Mouse (Mus musculus): ENCODE data around the gene Ablim1. TPM values are rescaled to one million over a fixed set of nuclear protein-coding genes. Genes with fewer than 3 reads are reported as not detected.

Ablim1 gene
- total RNA-seq, 2 experiments from 2014 or later: 42.8 to 52.0 TPM

DNA sequence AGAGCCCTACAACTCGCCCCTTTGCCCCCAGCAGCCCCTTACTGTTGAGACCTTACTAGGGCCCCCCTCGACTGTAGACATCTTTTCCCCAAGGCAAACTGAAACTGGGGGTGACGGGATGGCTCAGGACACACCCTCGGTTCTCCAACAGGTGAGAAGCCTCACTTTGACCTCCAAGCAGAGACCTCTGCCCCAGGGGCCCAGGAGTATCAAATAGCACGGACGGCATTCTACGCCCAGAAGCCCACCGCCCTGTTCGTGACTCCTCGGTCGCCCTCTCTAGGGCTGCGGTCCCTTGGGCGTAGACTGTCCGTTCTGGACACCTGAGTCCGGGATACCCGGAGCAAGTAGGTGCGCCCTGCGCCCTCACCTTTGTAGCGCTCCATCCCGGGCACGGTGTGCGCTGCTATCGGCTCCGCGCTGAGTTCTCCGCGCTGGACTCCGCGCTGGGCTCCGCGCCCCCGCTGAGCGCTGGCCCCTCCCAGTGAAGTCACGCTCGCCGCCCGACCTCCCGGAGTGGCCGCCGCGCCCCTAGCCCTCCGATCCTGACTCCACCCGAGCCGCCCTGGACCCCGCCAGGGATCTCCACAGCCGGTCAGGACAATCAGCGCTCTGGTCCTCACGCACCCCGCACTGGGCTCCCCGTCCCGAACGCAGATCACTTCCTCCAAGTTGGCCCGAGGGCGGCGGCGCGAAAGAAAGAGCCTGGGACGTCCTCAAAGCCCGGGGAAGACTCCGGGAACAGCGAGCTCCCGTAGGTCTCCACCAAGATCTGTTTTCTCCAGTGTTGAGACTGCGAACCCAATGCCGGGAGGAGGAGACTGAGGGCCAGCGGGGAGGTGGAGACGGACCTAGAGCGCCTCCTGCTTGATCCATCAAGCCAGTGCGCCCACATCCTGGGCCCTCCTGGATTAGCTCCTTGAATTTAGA is 306.7 kb downstream of the Ablim1 start, which contains the start of gene Afap1l2:
Afap1l2 (minus strand) TSS at position 448 of the 930 bp plus-strand sequence.
- DNase-seq: peak; percentile 68

DNA sequence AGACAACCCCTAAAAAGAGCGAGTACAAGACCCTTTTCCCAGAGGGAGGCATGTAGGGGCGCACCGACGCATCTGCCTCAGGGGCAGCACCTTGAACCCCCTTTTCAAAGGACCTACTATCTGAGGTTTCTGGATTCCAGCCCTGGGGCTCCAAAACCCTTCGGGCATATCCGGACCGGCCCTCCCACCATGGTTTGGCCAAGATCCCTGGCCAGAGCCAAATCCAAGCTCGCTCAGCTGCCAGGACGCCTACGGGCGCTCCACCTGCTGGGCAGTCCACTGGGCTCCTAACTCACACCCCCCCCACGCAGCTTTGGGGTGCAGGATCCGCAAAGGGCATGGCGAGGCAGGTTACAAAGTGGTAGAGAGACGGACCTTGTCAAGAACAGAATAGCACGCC is 307.4 kb downstream of the Ablim1 start:
- DNase-seq: peak; percentile 64

DNA sequence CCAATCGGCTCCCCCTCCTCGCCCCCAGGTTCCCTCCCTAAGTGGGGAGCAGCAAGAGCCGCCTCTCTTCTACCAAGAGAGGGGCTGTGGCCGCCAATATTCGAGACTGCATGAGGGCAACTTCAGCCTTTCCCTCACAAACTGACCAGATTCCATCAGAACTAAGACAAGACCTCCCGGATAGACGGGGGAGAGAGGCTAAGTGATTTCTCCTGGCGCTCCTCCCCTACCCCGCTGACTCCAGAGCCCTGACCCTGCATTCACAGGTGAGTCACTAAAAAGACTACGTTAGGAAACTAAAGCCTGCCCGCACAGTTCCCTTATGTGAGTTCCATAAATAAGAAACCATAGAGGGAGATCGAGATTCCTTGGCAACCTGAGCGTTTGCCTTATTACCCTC is 307.9 kb downstream of the Ablim1 start:
- DNase-seq: no peak

DNA sequence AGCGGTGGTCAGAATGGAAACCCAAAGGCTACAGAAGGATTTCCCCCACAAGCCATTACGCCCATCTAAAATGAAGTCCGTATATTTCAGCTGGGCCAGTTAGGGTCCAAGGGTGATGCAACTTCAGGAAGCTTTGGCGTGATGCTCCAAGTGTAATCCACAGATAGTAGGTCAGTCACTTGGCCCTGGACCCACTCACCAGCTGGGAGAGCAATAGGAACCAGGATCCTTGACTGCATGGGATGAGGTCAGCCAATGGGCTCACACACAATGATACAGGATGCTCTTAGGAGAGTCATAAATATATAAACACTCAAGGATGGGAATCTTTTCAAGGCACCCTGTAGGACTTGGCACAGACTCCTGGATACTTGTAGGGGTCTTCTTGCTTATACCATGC is 309.7 kb downstream of the Ablim1 start:
- peak; percentile 51 for DNase-seq

DNA sequence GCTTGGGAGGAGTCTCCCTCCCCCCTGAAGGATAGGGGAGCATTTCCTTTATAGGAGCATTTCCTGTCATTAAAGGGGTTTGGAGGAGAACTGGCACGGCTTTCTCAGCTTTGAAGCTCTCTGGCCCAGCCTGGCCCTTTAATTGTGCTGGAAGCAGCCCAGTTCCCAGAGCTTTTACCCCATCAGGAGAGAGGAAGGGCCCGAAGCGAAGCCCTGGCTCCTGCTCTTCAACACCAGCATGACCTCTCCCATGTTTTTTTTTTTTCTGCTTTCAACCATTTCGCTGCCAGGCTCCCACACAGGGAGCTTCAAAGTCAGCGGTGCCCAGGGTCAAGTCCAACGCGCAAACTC is 311.3 kb downstream of the Ablim1 start:
- DNase-seq: no peak

DNA sequence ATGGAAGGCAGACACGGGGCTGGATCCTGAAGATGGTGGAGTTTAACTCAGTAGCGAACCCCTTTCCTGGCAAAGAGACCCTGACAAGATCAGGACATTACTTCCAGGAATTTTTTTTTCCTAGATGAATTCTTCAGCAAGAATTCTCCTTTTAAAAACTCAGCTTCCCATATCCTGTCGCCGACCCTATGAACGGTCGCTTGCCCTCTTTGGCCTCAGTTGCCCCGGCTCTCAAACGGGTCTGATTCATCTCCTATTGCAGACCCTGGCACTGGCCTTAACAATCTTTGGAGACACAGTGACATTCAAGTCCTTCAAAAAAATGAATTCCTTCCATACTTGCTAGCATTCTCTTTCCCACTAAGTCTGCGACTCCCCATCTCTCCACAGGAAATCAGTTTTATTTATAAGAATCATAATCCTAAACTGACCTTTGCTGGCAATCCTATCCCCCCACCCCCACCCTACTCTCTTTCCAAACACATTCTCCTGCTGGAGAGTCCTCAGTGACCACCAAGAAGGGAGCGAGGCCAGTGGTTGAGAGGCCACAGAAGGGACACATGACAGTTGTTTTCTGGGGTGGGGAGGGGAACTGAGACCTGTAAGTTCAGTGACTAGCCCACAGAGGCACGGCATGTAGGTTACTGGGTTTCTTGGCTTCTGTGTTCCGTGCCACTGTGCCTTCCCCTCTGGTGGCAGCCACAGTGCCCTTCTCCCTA is 311.8 kb downstream of the Ablim1 start:
- no peak for DNase-seq

DNA sequence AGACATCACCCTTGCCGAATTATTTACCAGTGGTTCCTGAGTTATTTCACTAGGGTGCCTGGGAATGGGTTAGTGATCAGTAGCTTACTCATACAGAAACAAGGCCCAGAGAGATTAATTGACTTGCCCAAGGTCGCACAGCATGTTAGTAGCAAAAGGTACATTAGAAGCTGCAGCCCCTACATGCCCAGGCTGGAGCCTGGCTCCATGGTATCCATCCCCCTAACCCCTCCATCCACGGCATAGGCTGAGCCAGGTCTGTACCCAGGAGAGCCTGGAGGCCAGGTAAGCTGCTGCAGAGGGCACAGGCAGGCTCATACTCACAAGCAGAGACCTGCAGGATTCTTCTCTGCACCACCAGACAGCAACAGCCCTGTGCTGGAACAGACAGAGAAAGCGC is 312.8 kb downstream of the Ablim1 start:
- no peak for DNase-seq

DNA sequence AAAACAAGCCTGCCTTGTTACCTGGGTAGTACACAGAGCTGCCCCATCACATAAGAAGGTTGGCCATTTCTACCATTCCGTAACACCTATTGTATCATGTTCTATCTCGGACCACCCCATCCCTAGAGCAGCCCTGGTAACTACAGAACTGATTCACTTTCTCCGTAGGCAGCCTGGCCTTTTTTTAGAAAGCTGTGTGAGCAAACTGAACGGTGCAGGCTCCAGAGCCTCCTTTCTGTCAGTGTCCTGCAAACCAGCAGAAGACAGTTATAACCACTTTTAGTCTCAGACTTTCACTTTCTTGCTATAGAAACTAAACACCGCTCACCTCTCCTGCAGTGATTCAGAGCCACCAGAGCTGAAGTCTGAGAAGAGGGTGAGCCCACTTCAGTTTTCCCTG is 314.1 kb downstream of the Ablim1 start:
- DNase-seq: no peak

DNA sequence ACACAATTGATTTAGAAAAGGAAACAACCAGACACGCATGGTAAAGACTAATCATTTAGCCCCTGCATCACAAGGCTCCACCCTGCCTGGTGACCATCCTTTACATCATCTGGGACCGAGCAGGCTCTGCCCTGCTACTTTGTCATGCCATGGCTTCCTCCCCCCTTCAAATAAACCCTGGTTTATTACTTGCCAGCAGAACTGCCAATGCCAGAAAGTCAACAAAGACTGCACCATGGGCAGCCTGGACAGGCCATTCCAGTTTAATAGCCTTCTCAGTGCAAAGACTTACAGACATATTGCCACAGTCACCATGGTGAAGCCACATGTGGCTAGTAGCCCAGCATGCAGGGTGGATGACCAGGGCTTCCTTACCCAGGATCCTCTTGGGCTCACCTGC is 314.9 kb downstream of the Ablim1 start:
- no peak for DNase-seq

DNA sequence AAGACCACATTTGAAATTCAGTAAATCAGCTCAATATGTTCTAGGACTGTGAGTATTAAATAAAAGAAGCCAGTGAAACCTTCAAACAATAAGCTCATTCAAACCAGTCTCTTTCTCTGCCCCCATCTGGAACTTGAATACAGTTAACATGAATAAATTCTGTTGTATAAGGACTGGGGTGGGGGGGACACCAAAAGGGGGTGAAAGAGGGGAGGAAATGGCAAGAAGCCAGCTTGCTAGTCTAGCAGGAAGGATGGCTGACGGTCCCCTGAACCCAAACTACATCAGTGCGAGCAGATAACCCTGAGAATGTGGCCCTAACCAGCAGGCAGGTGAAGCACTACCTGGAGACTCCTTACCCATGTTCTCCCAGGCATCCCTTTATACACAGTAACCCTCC is 315.8 kb downstream of the Ablim1 start:
- no peak for DNase-seq

DNA sequence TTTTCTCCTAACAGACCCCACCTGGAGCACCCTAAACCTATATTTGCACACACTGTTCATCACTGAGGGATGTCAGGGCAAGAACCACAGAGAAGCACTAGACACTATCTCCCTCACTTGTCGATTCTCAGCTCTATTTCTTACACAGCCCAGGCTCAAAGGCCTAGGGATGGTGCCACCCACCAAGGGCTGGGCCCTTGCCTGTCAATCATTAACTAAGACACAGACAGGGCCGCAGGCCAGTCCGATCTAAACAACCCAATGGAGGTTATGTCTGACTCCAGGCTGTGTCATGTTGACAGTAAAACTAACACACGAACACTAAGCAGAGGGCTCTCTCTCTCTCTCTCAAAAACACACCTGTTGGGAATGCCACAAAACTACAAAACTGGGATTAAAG is 316.4 kb downstream of the Ablim1 start:
- DNase-seq: no peak

DNA sequence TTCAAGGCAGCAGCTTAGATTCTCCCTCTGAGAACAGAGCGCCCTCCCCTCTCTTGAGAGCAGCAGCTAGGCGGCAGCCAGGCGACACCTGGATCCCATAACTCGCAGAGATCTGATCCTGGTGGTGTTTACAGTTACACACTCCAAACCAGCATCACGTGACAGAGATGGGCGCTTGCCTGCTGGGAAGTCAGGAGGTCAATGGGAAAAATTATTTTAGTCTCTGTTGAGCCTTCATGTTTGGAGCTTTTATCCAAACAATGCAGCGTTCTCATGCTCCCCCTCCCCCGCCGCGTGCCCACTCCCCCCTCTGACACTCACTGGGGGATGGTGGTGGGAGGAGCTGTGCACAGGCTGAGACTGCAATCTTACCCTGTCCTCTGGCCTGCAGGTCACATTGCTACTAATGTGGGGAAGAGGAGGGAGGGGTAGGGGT is 317.5 kb downstream of the Ablim1 start:
- no peak for DNase-seq

DNA sequence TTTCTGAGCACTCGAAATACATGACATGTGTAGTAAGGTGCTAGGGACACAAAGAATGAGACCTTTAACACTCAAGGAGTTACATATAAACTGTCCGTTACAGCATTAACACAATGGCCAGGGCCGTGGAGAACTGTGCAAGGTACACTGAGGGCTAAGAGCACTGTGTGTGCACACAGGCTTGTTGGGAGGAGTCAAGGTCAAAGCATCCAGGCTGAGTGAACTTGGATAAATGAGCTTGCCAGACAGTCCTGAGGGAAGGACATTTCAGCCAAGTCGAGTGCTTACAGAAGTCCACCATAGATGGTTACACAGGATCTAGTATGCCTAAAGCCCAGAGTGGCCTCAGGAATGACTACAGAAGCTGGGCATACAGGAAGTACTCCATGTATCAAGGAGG is 319.3 kb downstream of the Ablim1 start:
- no peak for DNase-seq

DNA sequence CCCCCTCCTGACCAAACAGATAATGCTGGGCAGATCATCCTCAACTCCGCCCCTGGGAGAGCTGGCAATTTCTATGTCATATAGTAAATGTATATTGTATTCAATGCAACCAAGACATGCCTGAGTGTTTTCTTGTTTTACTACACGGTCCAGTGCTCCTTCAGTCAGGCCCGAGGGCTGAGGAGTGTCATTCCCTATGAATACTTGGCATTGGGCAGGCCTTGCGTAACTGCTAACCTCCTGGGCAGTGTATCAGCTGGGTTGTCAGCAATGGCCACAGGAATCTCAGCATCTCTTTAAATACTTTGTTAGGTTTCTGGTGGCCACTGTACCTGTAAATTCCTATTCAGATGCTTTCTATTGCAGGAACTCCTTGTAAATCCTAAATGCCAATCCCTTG is 320.1 kb downstream of the Ablim1 start:
- DNase-seq: no peak

DNA sequence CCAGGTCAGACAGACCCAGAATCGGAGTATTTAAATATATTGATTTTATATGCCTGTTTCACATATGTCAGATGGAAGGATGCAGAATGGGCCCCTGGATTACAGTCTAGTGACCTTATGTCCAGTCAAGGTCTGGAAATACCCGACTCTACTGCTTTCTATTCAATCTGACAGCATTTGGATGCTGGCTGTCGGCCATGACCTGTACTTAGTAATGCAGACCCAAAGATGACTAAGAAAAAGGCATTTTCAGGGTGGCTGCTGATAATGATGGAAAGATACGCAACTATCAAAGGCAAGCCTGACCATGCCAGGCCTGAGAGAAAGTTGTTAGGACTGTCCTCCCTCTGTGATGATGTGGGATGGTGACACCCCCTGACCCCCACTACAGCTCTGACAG is 321.0 kb downstream of the Ablim1 start:
- no peak for DNase-seq

DNA sequence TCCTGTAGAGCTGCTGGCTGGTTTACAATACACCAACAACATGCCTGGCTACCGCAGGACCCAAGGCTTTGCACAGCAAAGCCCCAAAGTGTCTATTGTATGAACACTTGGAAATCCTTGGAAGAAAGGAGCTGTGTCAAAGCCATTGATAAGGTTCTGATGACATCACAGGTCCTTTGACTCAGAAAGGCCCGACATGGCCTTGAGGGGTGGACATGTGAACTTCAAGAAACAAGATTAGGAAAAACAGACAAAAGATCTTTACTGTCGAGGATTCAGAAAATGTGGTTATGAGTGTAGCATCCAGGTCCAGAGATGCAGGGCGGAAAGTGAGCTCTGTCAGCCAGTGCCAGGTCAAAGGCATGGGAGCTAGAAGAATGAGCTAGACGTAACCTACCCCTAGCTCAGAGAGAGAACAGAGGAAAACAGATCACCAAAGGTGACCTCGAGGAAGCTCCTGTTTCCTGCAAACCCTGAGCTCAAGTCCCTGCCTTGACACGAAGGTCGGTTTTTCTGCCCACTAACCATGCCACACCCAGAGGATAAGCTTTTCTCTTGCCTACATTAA is 321.7 kb downstream of the Ablim1 start:
- no peak for DNase-seq

DNA sequence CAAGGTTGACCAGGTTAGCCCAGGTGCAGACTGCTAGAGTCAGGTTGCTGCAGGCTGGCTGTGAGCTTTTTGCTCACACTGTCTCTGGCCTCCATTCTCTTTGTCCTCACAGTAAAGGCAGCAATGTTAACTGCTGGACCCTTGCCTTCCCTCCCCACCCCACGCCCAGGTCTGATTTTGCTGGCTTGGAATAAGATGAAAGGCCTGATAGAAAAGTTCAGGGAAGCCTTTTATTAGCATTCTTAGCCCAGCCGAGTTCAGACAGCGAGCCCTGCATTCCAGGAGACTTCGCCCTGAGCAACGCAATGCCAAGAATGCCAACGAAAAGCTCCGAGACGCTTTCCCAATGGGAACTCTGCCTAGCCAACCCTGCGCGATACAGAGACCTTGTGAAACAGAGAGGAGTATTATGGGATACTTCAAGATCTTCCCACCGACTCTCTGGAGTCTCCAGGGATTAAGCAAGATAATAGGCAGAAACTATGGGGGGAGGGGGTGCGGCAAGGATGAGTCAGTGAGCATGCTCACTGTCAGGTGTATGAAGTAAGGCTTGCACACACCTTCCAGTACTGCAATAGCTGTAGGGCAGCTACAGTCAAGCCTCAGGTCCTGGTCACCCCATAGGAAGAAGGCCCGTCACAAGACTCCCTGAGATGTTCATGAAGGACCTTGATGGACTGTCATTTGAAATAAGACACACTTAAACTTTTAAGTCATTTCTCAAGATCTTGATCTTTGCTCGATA is 324.2 kb downstream of the Ablim1 start:
- DNase-seq: no peak

DNA sequence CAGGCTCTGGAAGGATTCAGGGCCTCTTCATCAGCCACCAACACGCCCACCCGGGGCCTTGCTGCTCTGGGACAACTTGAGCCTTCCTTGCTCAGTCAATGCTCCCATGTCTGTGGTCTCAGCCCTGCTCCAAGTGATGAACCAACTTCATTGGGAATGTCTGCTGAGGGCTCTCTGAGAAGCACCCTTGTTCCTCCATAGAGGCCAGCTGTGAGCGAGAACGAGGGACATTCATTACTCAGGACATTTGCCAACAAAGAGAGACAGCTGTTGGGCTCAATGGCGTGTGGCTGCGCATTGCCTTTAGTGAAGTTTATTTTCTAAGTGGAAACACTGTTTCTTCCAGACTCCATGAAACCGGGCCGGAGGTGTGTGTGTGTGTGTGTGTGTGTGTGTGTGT is 325.5 kb downstream of the Ablim1 start:
- DNase-seq: no peak

DNA sequence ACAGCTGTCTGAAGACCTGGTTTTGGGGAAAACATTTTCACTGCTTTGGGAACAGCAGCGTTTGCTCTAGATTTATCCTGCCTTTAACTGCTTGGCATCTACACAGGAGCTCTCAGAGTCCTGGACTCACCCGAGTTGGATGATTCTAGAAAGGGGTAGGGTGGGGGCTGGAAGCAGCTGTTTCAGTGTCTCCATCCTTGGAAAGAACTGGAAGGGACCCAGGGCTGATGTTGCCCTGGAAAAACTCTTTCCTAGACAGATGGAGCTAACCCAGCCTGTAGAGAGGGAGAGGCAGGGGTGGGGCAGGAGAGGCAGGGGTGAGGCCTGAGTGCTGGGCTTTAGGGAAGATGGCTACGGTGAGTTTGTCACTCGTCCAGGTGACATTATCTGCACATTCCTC is 330.5 kb downstream of the Ablim1 start:
- DNase-seq: peak; percentile 60

DNA sequence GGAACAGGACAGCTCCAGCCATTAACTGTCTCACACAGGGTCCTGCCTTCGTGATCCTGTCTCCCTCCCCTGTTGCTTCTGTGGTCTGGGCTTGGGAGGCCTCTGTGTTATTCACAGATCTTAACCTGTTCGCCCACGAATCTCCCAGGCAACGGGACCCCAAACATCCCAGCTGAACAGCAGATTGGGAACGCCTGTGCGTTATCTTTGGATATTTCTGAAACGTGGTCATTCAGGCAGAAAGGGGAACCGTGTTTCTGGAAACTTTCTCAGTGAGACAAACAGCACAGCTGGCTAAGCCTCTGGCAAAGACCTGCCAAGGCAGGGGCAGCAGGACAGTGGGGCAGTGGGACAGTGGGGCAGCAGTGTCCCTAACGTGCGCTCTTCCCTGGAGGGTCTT is 331.0 kb downstream of the Ablim1 start:
- DNase-seq: no peak

Measured in gastrocnemius, postnatal 10 days (tissue).